ENCODE assay signal across 8 mouse cellular contexts in genomic region chr11:20631026-20631940, GRCm38 (mm10).
DNase-seq lines count a peak whose midpoint lies in the region; ATAC-seq and TF ChIP-seq lines count a peak whose summit lies in the region.

No protein-coding gene starts in this region.

- peak overlapping the region; percentile 98 for H3K27ac ChIP-seq in embryonic facial prominence, embryonic 10.5 days (replicated peaks)
- H3K27ac ChIP-seq in intestine, postnatal 0 days (ENCODE audit: low read depth, low read length), result peak overlapping the region; percentile 100
- H3K27ac ChIP-seq in midbrain, embryonic 11.5 days (ENCODE audit: low read depth, low read length), result peak overlapping the region; percentile 28

- no peaks in the 10 kb centered on the region for H3K9me3 ChIP-seq in embryonic facial prominence, embryonic 10.5 days
- no peaks in the 10 kb centered on the region for H3K9me3 ChIP-seq in intestine, postnatal 0 days (ENCODE audit: control insufficient read depth)
- H3K9me3 ChIP-seq in midbrain, embryonic 11.5 days (ENCODE audit: control insufficient read depth, low read length), result no peaks in the 10 kb centered on the region

- H3K36me3 ChIP-seq in embryonic facial prominence, embryonic 10.5 days (replicated peaks), result no peaks in the 10 kb centered on the region
- no peaks in the 10 kb centered on the region for H3K36me3 ChIP-seq in intestine, postnatal 0 days (ENCODE audit: control insufficient read depth, insufficient read depth)
- H3K36me3 ChIP-seq in midbrain, embryonic 11.5 days (ENCODE audit: control insufficient read depth, insufficient read depth, low read length), result no peaks in the 10 kb centered on the region

- H3K4me3 ChIP-seq in embryonic facial prominence, embryonic 10.5 days, result peak overlapping the region; percentile 88
- H3K4me3 ChIP-seq in intestine, postnatal 0 days (ENCODE audit: low read depth, low read length), result peak overlapping the region; percentile 96
- peak overlapping the region; percentile 87 for H3K4me3 ChIP-seq in midbrain, embryonic 11.5 days (ENCODE audit: low read depth, low read length)

- DNase-seq in 3T3-L1 (ENCODE audit: low read depth, low spot score), result peak; percentile 99
- DNase-seq in adrenal gland, postnatal 14 days, result peak; percentile 97
- DNase-seq in embryonic facial prominence, embryonic 10.5 days (ENCODE audit: low spot score), result peak; percentile 98
- peak; percentile 98 for DNase-seq in left cerebral cortex, postnatal 4 days
- DNase-seq in midbrain, embryonic 11.5 days (ENCODE audit: low spot score, missing footprints), result peak; percentile 99
- DNase-seq in spleen, adult 18-20 months, result peak; percentile 96 to 97

- 3% methylated on average over 36 of the region's 36 CpGs for WGBS in embryonic facial prominence, embryonic 10.5 days
- 2% methylated on average over 36 of the region's 36 CpGs for whole genome bisulfite sequencing in intestine, postnatal 0 days
- 2% methylated on average over 35 of the region's 36 CpGs for WGBS in midbrain, embryonic 11.5 days

- H3K27me3 ChIP-seq in embryonic facial prominence, embryonic 10.5 days (replicated peaks; ENCODE audit: low read depth, poor library complexity, severe bottlenecking), result no peaks in the 10 kb centered on the region
- H3K27me3 ChIP-seq in intestine, postnatal 0 days (replicated peaks; ENCODE audit: control insufficient read depth, insufficient read depth, low read length), result no peaks in the 10 kb centered on the region
- no peaks in the 10 kb centered on the region for H3K27me3 ChIP-seq in midbrain, embryonic 11.5 days (ENCODE audit: control insufficient read depth, insufficient read depth, low read length)

- TF ChIP-seq CTCF in intestine, postnatal 0 days (IDR thresholded peaks at IDR 0.05; ENCODE audit: low read depth), result no peak

- intact Hi-C loops in left cerebral cortex, postnatal 4 days (cut with DNase I), result loop anchor here (5.0 kb wide), 1 partner anchor 89 kb away; the partner anchor contains the start of gene Sertad2

- H3K4me1 ChIP-seq in embryonic facial prominence, embryonic 10.5 days, result peaks cover 34% of the 10 kb centered on the region
- H3K4me1 ChIP-seq in intestine, postnatal 0 days (replicated peaks; ENCODE audit: control insufficient read depth, insufficient read depth, low read length), result peaks cover 6% of the 10 kb centered on the region; the same call in 1 of the 2 replicates
- peaks cover 30% of the 10 kb centered on the region for H3K4me1 ChIP-seq in midbrain, embryonic 11.5 days (ENCODE audit: control insufficient read depth, insufficient read depth, low read length)

- peak overlapping the region; percentile 86 for H3K4me2 ChIP-seq in intestine, postnatal 0 days (replicated peaks; ENCODE audit: low read depth)
- H3K4me2 ChIP-seq in midbrain, embryonic 11.5 days, result peak overlapping the region; percentile 74

- peak; percentile 74 for ATAC-seq in granulocyte monocyte progenitor cell, adult 5-6 weeks (replicated peaks; ENCODE audit: poor library complexity, severe bottlenecking)
- peak; percentile 82 for ATAC-seq in intestine, postnatal 0 days
- ATAC-seq in midbrain, embryonic 11.5 days (ENCODE audit: low FRiP score), result peak; percentile 91

- H3K9ac ChIP-seq in intestine, postnatal 0 days (ENCODE audit: low read depth, low read length), result peak overlapping the region; percentile 99; the same call in 1 of the 2 replicates
- H3K9ac ChIP-seq in midbrain, embryonic 11.5 days (ENCODE audit: low read length), result peak overlapping the region; percentile 10; the same call in 1 of the 2 replicates

Comparison
In these comparisons a context has a peak if more than half of its experiments do, and no peak if none do; other contexts are left out.
1. Peak in every context shown above with its lines: DNase-seq, ATAC-seq, H3K4me3 ChIP-seq and H3K27ac ChIP-seq.
2. H3K27ac ChIP-seq: peak in every context shown above with its lines; median percentile 100 in intestine, postnatal 0 days; 98 in embryonic facial prominence, embryonic 10.5 days; 28 in midbrain, embryonic 11.5 days.